Mouse (Mus musculus): ENCODE measurements at regions not wholly inside any gene's neighbourhood (a gene's known extent, or its start where the extent isn't known, plus 50 kb on each side); places are given as distances from the start of the nearest gene placed in this dataset.

GRCm38 (mm10) chr3:148324911-148325621, 665.3 kb downstream of the Adgrl2 start:
- no peaks in the 10 kb centered on the region for H3K4me1 ChIP-seq (ENCODE audit: control insufficient read depth, insufficient read depth, insufficient read length, low read length)
- no peak overlapping the region for H3K27ac ChIP-seq (replicated peaks; ENCODE audit: low read depth, low read length)
- H3K4me3 ChIP-seq (ENCODE audit: insufficient read depth, low read depth, low read length), result no peak overlapping the region

DNA sequence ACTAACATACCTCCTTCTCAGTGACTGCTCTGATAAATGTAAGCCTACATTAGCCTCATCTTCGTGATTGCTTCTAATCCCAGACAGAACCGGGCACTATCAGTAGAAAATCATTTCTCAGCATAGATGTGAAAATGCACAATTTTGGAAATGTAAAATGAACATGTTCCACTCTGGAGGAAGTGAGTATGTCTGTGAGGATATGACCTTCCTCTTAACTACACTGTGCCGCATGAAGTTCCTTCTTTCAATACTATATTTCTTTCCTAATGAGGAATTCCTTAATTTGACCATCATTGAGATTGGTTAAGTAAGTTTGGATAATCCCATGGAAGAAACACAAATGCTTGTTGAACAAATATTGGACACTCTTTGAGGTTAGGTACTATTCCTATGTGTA, 668.5 kb downstream of the Adgrl2 start:
- H3K4me3 ChIP-seq (ENCODE audit: insufficient read depth, low read depth, low read length), result no peak overlapping the region
- no peaks in the 10 kb centered on the region for H3K4me1 ChIP-seq (ENCODE audit: control insufficient read depth, insufficient read depth, insufficient read length, low read length)
- H3K27ac ChIP-seq (replicated peaks; ENCODE audit: low read depth, low read length), result no peak overlapping the region

GRCm38 (mm10) chr3:148316198-148316597, 674.2 kb downstream of the Adgrl2 start:
- H3K4me1 ChIP-seq (ENCODE audit: control insufficient read depth, insufficient read depth, insufficient read length, low read length), result no peaks in the 10 kb centered on the region
- H3K4me3 ChIP-seq (ENCODE audit: insufficient read depth, low read depth, low read length), result no peak overlapping the region
- no peak overlapping the region for H3K27ac ChIP-seq (replicated peaks; ENCODE audit: low read depth, low read length)

DNA sequence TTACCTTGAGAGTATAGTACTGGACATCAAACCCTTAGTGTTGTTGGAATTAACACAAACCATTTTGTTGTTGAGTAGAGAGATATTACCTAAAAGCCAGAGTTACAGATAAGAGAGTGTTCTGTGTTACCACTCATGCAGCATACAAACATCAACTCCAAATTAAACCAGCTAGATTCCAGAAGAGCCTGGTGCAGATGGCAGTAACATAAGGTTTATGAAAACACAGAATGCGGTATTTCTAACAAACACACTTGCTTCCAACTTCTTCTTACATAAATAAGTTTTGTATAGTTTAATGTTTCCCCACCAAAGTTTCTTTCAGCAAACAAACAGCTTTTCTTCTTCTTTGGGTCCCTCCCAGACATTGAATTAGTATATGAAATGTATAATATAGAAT, 675.1 kb downstream of the Adgrl2 start:
- Histone ChIP-seq H3K4me1 (ENCODE audit: control insufficient read depth, insufficient read depth, insufficient read length, low read length) (no peaks in the 10 kb centered on the region), H3K27ac (replicated peaks; ENCODE audit: low read depth, low read length) (no peak overlapping the region)

GRCm38 (mm10) chr3:148295515-148295914, 694.8 kb downstream of the Adgrl2 start:
- no peak overlapping the region for H3K4me3 ChIP-seq (ENCODE audit: insufficient read depth, low read depth, low read length)
- no peak overlapping the region for H3K27ac ChIP-seq (replicated peaks; ENCODE audit: low read depth, low read length)
- no peaks in the 10 kb centered on the region for H3K4me1 ChIP-seq (ENCODE audit: control insufficient read depth, insufficient read depth, insufficient read length, low read length)

More for the DNA sequence above, 675.1 kb downstream of the Adgrl2 start:
- no peak overlapping the region for H3K4me3 ChIP-seq (ENCODE audit: insufficient read depth, low read depth, low read length)

DNA sequence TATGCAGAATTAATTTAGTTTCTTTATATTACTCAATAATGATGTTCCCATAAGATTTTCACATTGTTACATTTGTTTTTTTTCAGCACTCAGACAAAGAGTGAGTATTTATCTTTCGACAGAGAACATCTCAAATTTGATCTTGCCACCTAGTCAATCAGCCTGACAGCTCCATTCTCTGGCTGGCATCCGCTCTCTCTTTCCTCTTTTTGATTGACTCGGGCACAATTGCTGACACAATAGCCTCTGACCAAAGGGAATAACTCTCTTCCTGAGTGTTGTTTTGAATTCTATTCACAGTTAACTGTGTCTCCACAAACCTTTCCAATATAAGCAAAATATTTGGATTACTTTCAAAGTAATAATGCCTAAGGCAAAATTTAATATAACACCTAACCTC, 711.4 kb downstream of the Adgrl2 start:
- no peaks in the 10 kb centered on the region for H3K4me1 ChIP-seq (ENCODE audit: control insufficient read depth, insufficient read depth, insufficient read length, low read length)
- H3K4me3 ChIP-seq (ENCODE audit: insufficient read depth, low read depth, low read length), result no peak overlapping the region
- H3K27ac ChIP-seq (replicated peaks; ENCODE audit: low read depth, low read length), result no peak overlapping the region

- no peaks in the 10 kb centered on the region for H3K4me1 ChIP-seq (ENCODE audit: control insufficient read depth, insufficient read depth, insufficient read length, low read length)
- H3K4me3 ChIP-seq (ENCODE audit: insufficient read depth, low read depth, low read length), result no peak overlapping the region
- H3K27ac ChIP-seq (replicated peaks; ENCODE audit: low read depth, low read length), result no peak overlapping the region
These were observed 718.1 kb downstream of the Adgrl2 start for GRCm38 (mm10) chr3:148272159-148272848.

- Histone ChIP-seq H3K4me3 (ENCODE audit: insufficient read depth, low read depth, low read length) (no peak overlapping the region), H3K4me1 (ENCODE audit: control insufficient read depth, insufficient read depth, insufficient read length, low read length) (no peaks in the 10 kb centered on the region), H3K27ac (replicated peaks; ENCODE audit: low read depth, low read length) (no peak overlapping the region)
These were observed 721.5 kb downstream of the Adgrl2 start for GRCm38 (mm10) chr3:148268812-148269211.

DNA sequence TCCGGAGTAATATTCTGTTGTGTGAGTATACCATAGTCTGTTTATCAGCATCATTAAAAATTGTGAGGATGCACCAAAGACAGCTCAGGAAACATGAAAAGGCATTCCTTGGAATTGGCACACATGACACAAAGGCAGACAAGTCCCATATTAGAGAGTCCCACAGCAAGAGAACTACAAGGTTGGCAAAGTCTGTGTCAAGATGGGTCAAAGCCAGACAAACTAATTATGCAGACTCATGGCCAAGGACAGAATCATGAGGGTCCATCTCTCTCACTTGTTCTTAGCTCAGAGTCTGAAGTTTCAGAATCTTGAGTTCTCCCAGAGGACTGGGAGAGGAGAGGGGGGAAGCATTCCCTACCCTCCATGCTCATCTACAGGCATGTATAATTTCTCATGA, 731.1 kb downstream of the Adgrl2 start:
- H3K4me1 ChIP-seq (ENCODE audit: control insufficient read depth, insufficient read depth, insufficient read length, low read length), result no peaks in the 10 kb centered on the region
- no peak overlapping the region for H3K27ac ChIP-seq (replicated peaks; ENCODE audit: low read depth, low read length)
- no peak overlapping the region for H3K4me3 ChIP-seq (ENCODE audit: insufficient read depth, low read depth, low read length)

GRCm38 (mm10) chr3:148248617-148249016, 741.7 kb downstream of the Adgrl2 start:
- Histone ChIP-seq H3K27ac (replicated peaks; ENCODE audit: low read depth, low read length) (no peak overlapping the region), H3K4me1 (ENCODE audit: control insufficient read depth, insufficient read depth, insufficient read length, low read length) (no peaks in the 10 kb centered on the region), H3K4me3 (ENCODE audit: insufficient read depth, low read depth, low read length) (no peak overlapping the region)

GRCm38 (mm10) chr3:148246786-148247185, 743.6 kb downstream of the Adgrl2 start:
- no peaks in the 10 kb centered on the region for H3K4me1 ChIP-seq (ENCODE audit: control insufficient read depth, insufficient read depth, insufficient read length, low read length)
- no peak overlapping the region for H3K4me3 ChIP-seq (ENCODE audit: insufficient read depth, low read depth, low read length)
- H3K27ac ChIP-seq (replicated peaks; ENCODE audit: low read depth, low read length), result no peak overlapping the region

- Histone ChIP-seq H3K4me1 (ENCODE audit: control insufficient read depth, insufficient read depth, insufficient read length, low read length) (no peaks in the 10 kb centered on the region), H3K4me3 (ENCODE audit: insufficient read depth, low read depth, low read length) (no peak overlapping the region), H3K27ac (replicated peaks; ENCODE audit: low read depth, low read length) (no peak overlapping the region)
These were observed 752.3 kb downstream of the Adgrl2 start for GRCm38 (mm10) chr3:148238093-148238492.

DNA sequence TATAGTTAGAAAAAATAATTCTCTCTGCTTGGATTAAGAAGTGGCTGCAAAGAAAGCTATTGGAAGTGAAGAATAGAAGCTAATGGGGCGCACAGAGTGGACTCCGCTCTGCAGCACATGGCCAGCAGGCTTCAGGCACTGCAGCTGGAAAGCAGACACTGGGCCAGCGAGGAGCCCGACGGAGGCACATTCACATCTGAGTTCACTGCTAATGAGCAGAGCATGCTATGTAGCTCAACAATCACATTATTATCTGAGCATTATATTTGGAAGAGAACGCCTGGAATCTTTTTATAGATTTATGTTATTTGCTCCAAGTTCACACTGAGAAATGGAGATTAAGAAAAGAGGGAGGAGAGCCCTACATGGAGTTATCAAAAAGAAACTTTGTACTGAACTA, 752.8 kb downstream of the Adgrl2 start:
- Histone ChIP-seq H3K4me1 (ENCODE audit: control insufficient read depth, insufficient read depth, insufficient read length, low read length) (no peaks in the 10 kb centered on the region), H3K4me3 (ENCODE audit: insufficient read depth, low read depth, low read length) (no peak overlapping the region), H3K27ac (replicated peaks; ENCODE audit: low read depth, low read length) (no peak overlapping the region)

GRCm38 (mm10) chr3:148233616-148234015, 756.7 kb downstream of the Adgrl2 start:
- no peak overlapping the region for H3K27ac ChIP-seq (replicated peaks; ENCODE audit: low read depth, low read length)
- H3K4me3 ChIP-seq (ENCODE audit: insufficient read depth, low read depth, low read length), result no peak overlapping the region
- H3K4me1 ChIP-seq (ENCODE audit: control insufficient read depth, insufficient read depth, insufficient read length, low read length), result no peaks in the 10 kb centered on the region

GRCm38 (mm10) chr3:148229192-148229591, 761.2 kb downstream of the Adgrl2 start:
- H3K4me1 ChIP-seq (ENCODE audit: control insufficient read depth, insufficient read depth, insufficient read length, low read length), result no peaks in the 10 kb centered on the region

More at GRCm38 (mm10) chr3:148229192-148229591, 761.2 kb downstream of the Adgrl2 start:
- no peak overlapping the region for H3K27ac ChIP-seq (replicated peaks; ENCODE audit: low read depth, low read length)
- no peak overlapping the region for H3K4me3 ChIP-seq (ENCODE audit: insufficient read depth, low read depth, low read length)
